Mouse (Mus musculus) right cerebral cortex, postnatal 14 days (tissue): Measurements from ENCODE around the gene Mlx.

Experiments
- DNase-seq: peaks from one replicate; pipeline ENCODE4 v3.0.0; 2022

The Mlx gene

GRCm38 (mm10) chr11:101141088-101141487 lies 54.0 kb downstream of the Mlx start:
- no peak for DNase-seq
